Mouse (Mus musculus) kidney, adult 2 months (tissue): ENCODE measurements around the gene Klhdc9.

Experiments used
- CTCF ChIP-seq: fragments of 200-500 bp; conservative IDR thresholded peaks from 2 replicates; pipeline ENCODE4 v1.5.1; 2011; ENCODE audit warnings: low read depth, mild to moderate bottlenecking, control low read depth, low read length, moderate library complexity, mixed read lengths; ENCODE audit not compliant: insufficient read depth, insufficient read length
- POLR2A ChIP-seq: fragments of 200-500 bp; IDR thresholded peaks from one replicate; pipeline ENCODE4 v1.6.1; 2011; ENCODE audit warnings: low read depth, low read length, control low read depth

DNA sequence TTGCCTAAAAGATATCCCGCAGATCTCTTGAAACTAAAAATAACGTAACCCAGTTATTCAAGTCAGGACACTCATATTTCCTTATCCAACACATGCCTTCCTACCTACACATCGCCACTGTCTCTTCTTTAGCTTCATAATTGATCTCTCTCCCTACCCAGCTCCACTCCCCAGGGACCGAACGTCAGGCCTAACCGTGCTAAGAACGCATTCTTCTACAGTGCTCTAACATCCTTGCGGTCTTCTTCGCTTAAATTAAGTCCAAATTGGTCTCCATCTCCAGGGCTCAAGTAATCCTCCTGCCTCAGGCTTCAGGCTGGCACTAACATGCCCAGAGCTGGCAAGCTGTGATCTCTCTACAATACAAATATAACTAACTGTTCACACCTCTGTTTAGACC, 32.4 kb downstream of the Klhdc9 start:
- TF ChIP-seq POLR2A (no peak), CTCF (no peak)
